Mouse (Mus musculus) liver, embryonic 14.5 days (tissue): ENCODE measurements around the gene Ppm1l. TPM values are rescaled to one million over a fixed set of nuclear protein-coding genes. Genes with fewer than 3 reads are reported as not detected.

Source experiments
- ATAC-seq: fragments of 200-750 bp; cut with Nextera tagmentation; 2 replicates; pipeline ENCODE4 v1.8.0; 2017; ENCODE audit warnings: moderate number of reproducible peaks, mild to moderate bottlenecking, moderate library complexity; ENCODE audit not compliant: insufficient read depth
- DNase-seq, 3 experiments: peaks; one replicate each; pipeline ENCODE4 v3.0.0-alpha.2; 2012 to 2013; ENCODE audit warnings: low read depth in 3 of 3, low spot score in 3 of 3
- H3K27ac ChIP-seq: fragments of 300-500 bp; sonication (generic); 2 replicates; pipeline ENCODE4 v1.5.1; 2014; ENCODE audit warnings: moderate library complexity, mild to moderate bottlenecking, control low read depth, inconsistent platforms
- H3K27me3 ChIP-seq: fragments of 300-500 bp; sonication (generic); 2 replicates; pipeline ENCODE4 v1.6.1; 2014; ENCODE audit warnings: mild to moderate bottlenecking, low read length, moderate library complexity; ENCODE audit not compliant: control insufficient read depth, insufficient read depth
- H3K36me3 ChIP-seq: fragments of 300-500 bp; sonication (generic); replicated peaks from 2 replicates; pipeline ENCODE4 v1.6.1; 2014; ENCODE audit warnings: low read depth; ENCODE audit not compliant: control insufficient read depth, insufficient read depth
- H3K4me1 ChIP-seq, 2 experiments: fragments of 200-500 bp in 1 of 2; fragments of 300-500 bp in 1 of 2; sonication (generic) in 1 of 2; replicated peaks; 2 replicates each; pipeline ENCODE4 v1.6.1; 2012 to 2014; ENCODE audit warnings: antibody characterized with exemption in 1 of 2, inconsistent platforms in 1 of 2, low read length in 1 of 2; ENCODE audit not compliant: control insufficient read depth in 2 of 2, insufficient read depth in 2 of 2
- H3K4me2 ChIP-seq: fragments of 300-500 bp; sonication (generic); 2 replicates; pipeline ENCODE4 v1.6.1; 2014; ENCODE audit warnings: low read depth, mild to moderate bottlenecking, control low read depth, moderate library complexity
- H3K4me3 ChIP-seq, 2 experiments: fragments of 200-500 bp in 1 of 2; fragments of 300-500 bp in 1 of 2; sonication (generic) in 1 of 2; 2 replicates each; pipeline ENCODE4 v1.5.1; 2012 to 2014; ENCODE audit warnings: low read depth in 2 of 2, low read length in 2 of 2, mild to moderate bottlenecking in 2 of 2, control low read depth in 1 of 2, inconsistent platforms in 1 of 2, moderate library complexity in 1 of 2; ENCODE audit not compliant: insufficient read depth in 1 of 2
- H3K9ac ChIP-seq: fragments of 300-500 bp; sonication (generic); replicated peaks from 2 replicates; pipeline ENCODE4 v1.6.1; 2014; ENCODE audit warnings: mild to moderate bottlenecking, control low read depth, moderate library complexity
- H3K9me3 ChIP-seq: fragments of 300-500 bp; sonication (generic); 2 replicates; pipeline ENCODE4 v1.6.1; 2016; ENCODE audit warnings: low read length, mixed read lengths; ENCODE audit not compliant: control insufficient read depth
- CTCF ChIP-seq: IDR thresholded peaks from 2 replicates; pipeline ENCODE4 v1.5.1; 2016; ENCODE audit warnings: antibody characterized with exemption, low read depth, control low read depth
- EP300 ChIP-seq: IDR thresholded peaks from 2 replicates; pipeline ENCODE4 v1.6.1; 2016; ENCODE audit warnings: antibody characterized with exemption, low read depth
- WGBS: fragments of 180-500 bp; shearing (Covaris S2); extraction: QIAGEN DNeasy Blood & Tissue Kit; methylation state at CpG from one replicate; pipeline ENCODE4 v1.1.7; 2014; ENCODE audit not compliant: insufficient replicate concordance; 5-methylcytosine and 5-hydroxymethylcytosine counted together
- polyA plus RNA-seq, 2 experiments: library from polyadenylated mRNA; depleted of rRNA in 1 of 2; stranded (reverse) in 1 of 2; unstranded in 1 of 2; fragments of >200 nt; fragmentation: Nextera tagmentation in 1 of 2; extraction: Ambion mirVana in 1 of 2; gene quantifications; 2 replicates each; pipeline versions ENCODE4 v1.2.1 to v1.2.3; 2012 to 2014

Ppm1l gene
- polyA plus RNA-seq, 2 experiments = 2.4 to 3.7 TPM

GRCm38 (mm10) chr3:69596116-69596515 is 279.5 kb downstream of the Ppm1l start:
- 52% methylated on average over 3 of the region's 3 CpGs for WGBS
- no peak overlapping the region for H3K9ac ChIP-seq
- TF ChIP-seq CTCF (no peak), EP300 (no peak)

GRCm38 (mm10) chr3:69597211-69597610 is 280.6 kb downstream of the Ppm1l start:
- Histone ChIP-seq H3K36me3 (no peaks in the 10 kb centered on the region), H3K4me3 (no peak overlapping the region), H3K27me3 (peaks cover 14% of the 10 kb centered on the region), H3K4me2 (no peak overlapping the region), H3K27ac (no peak overlapping the region), H3K4me1 (no peaks in the 10 kb centered on the region), H3K9me3 (no peaks in the 10 kb centered on the region), H3K9ac (no peak overlapping the region)
- WGBS = 76% methylated on average over 6 of the region's 6 CpGs
- DNase-seq = no peak
- no peak for ATAC-seq
- TF ChIP-seq EP300 (no peak), CTCF (no peak)

More at GRCm38 (mm10) chr3:69596116-69596515, 279.5 kb downstream of the Ppm1l start:
- no peak overlapping the region for H3K4me3 ChIP-seq
- no peak for DNase-seq
- no peak overlapping the region for H3K27ac ChIP-seq
- H3K36me3 ChIP-seq = no peaks in the 10 kb centered on the region
- H3K4me2 ChIP-seq = no peak overlapping the region
- no peaks in the 10 kb centered on the region for H3K9me3 ChIP-seq
- ATAC-seq = no peak
- peaks cover 14% of the 10 kb centered on the region for H3K27me3 ChIP-seq
- no peaks in the 10 kb centered on the region for H3K4me1 ChIP-seq

- ATAC-seq = no peak
- peak overlapping the region; percentile 0 to 55; a peak in 2 of 4 replicates for H3K4me3 ChIP-seq
- TF ChIP-seq EP300 = no peak
- TF ChIP-seq CTCF = no peak
Measured at GRCm38 (mm10) chr3:69597816-69598215, 281.2 kb downstream of the Ppm1l start.

GRCm38 (mm10) chr3:69598261-69599165 is 281.9 kb downstream of the Ppm1l start, which contains the start of gene B3galnt1:
Gene B3galnt1, minus strand, starts transcription at chr3:69598960.
- H3K27me3 ChIP-seq = peaks cover 14% of the 10 kb centered on the region
- WGBS = 1% methylated on average over 99 of the region's 99 CpGs
- no peak within 1 kb of the TSS for H3K9ac ChIP-seq
- H3K36me3 ChIP-seq = no peaks in the 10 kb centered on the region
- H3K9me3 ChIP-seq = no peaks in the 10 kb centered on the region
- peak within 1 kb of the TSS; percentile 57 for H3K4me2 ChIP-seq
- peak within 1 kb of the TSS; percentile 0 to 55 for H3K4me3 ChIP-seq
- ATAC-seq (no peak), DNase-seq (no peak)
- H3K4me1 ChIP-seq = no peaks in the 10 kb centered on the region
- no peak within 1 kb of the TSS for H3K27ac ChIP-seq
- TF ChIP-seq CTCF = peak; percentile 43; the same call in 1 of the 2 replicates
- TF ChIP-seq EP300 = no peak

More at GRCm38 (mm10) chr3:69597816-69598215, 281.2 kb downstream of the Ppm1l start:
- Histone ChIP-seq H3K36me3 (no peaks in the 10 kb centered on the region), H3K4me1 (no peaks in the 10 kb centered on the region), H3K9ac (no peak overlapping the region), H3K9me3 (no peaks in the 10 kb centered on the region), H3K27ac (no peak overlapping the region), H3K4me2 (peak overlapping the region; percentile 57), H3K27me3 (peaks cover 14% of the 10 kb centered on the region)
- WGBS = 34% methylated on average over 7 of the region's 7 CpGs
- no peak for DNase-seq

DNA sequence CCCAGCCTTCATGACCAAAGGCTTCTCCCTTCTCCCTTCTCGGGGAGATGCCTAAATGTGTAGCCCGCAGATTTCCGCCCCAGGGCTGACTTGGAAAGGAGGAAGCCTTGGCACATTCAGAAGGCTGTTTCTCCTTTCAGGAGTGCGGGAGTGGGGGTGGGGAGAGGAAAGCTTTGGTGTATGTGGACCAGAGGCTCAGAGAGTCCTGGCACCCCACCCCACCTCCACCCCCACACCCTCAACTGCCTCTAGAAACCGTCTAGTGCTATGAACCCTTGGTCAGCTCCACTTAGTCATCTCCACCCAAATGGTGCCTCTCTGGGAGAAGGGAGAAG is 282.5 kb downstream of the Ppm1l start:
- H3K27ac ChIP-seq = no peak overlapping the region
- H3K4me2 ChIP-seq = peak overlapping the region; percentile 57
- no peak for ATAC-seq
- H3K4me1 ChIP-seq = no peaks in the 10 kb centered on the region
- 26% methylated on average over 5 of the region's 5 CpGs for WGBS
- no peak for DNase-seq
- no peak overlapping the region for H3K9ac ChIP-seq
- peak overlapping the region; percentile 0 to 55; a peak in 3 of 4 replicates for H3K4me3 ChIP-seq
- H3K9me3 ChIP-seq = no peaks in the 10 kb centered on the region
- peaks cover 14% of the 10 kb centered on the region for H3K27me3 ChIP-seq
- TF ChIP-seq CTCF = no peak
- no peak for TF ChIP-seq EP300
- H3K36me3 ChIP-seq = no peaks in the 10 kb centered on the region
